Comparison of ENCODE assay signal across 8 mouse cellular contexts in the genomic region with DNA sequence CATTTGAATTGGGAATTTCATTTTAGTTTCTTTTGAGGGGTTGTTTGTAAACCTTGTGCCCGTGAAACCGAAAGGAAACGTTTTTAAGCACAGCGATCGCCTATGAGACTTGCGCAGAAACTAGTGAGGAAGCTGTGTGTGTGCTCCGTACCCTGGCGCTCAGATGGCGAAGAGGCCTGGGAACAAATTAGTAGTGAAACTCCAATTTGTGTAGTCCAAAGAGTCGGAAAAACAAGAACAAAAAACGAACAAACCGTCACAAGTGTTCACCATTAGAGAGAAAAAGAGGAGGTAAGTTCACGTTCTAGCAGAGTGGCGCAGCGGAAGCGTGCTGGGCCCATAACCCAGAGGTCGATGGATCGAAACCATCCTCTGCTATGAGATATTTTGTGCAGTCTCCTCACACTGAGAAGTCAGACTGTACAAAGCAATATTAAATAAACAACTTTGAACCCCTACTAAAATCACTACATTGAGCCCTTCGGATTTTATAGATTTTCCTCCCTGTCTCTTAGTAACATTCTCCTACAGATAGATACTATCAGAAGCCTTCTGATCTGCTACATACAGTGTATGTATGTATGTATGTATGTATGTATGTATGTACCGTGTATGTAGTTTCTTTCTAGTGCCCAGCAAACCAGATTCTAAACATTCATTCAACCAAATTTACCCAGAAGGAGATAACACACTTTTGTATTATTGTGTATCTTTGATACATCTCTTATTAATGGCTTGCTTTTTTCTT. TPM values are rescaled to one million over a fixed set of nuclear protein-coding genes. Genes with fewer than 3 reads are reported as not detected.
DNase-seq lines count a peak whose midpoint lies in the region; ATAC-seq and TF ChIP-seq lines count a peak whose summit lies in the region.

No protein-coding gene starts in this region.

- H3K4me2 ChIP-seq in heart, embryonic 12.5 days, result peak overlapping the region; percentile 51
- peak overlapping the region; percentile 49 for H3K4me2 ChIP-seq in kidney, embryonic 16.5 days (replicated peaks; ENCODE audit: low read depth, low read length)

- peak; percentile 90 for DNase-seq in CD4-positive helper T cell, adult 2 months (ENCODE audit: low read depth, low spot score)
- peak; percentile 91 for DNase-seq in brain, embryonic 14.5 days (ENCODE audit: low read depth)
- peak; percentile 80 for DNase-seq in liver
- DNase-seq in monocyte, adult 2 months (ENCODE audit: low read depth in 1 of 2, low spot score in 2 of 2), result peak; percentile 30 to 66
- peak; percentile 74 to 84 for DNase-seq in spleen, postnatal 4 days (ENCODE audit: low spot score in 2 of 2)

- peaks cover 23% of the 10 kb centered on the region for H3K27me3 ChIP-seq in erythroblast, embryonic 14.5 days (ENCODE audit: control insufficient read depth)
- H3K27me3 ChIP-seq in heart, embryonic 12.5 days (replicated peaks), result peaks cover 14% of the 10 kb centered on the region
- H3K27me3 ChIP-seq in kidney, embryonic 16.5 days (ENCODE audit: insufficient read depth, low read length), result 0 out of 2 replicates have a peak, but pooled peaks cover under 1% of the 10 kb centered on the region

- peak overlapping the region; percentile 79 for H3K27ac ChIP-seq in heart, embryonic 12.5 days (ENCODE audit: poor library complexity, severe bottlenecking)
- peak overlapping the region; percentile 93 for H3K27ac ChIP-seq in kidney, embryonic 16.5 days (ENCODE audit: low read length)

- H3K4me3 ChIP-seq in erythroblast, embryonic 14.5 days (replicated peaks), result peak overlapping the region; percentile 85
- peak overlapping the region; percentile 63 for H3K4me3 ChIP-seq in heart, embryonic 12.5 days
- peak overlapping the region; percentile 77 for H3K4me3 ChIP-seq in kidney, embryonic 16.5 days (ENCODE audit: low read length)

- TF ChIP-seq POLR2A in brain, embryonic 14.5 days (IDR thresholded peaks at IDR 0.05; ENCODE audit: borderline replicate concordance, extremely low read depth, insufficient read depth, insufficient read length, poor library complexity, severe bottlenecking), result no peak

- no peak for TF ChIP-seq CTCF in brain, embryonic 14.5 days (IDR thresholded peaks at IDR 0.05; ENCODE audit: borderline replicate concordance, extremely low read depth, insufficient read depth, insufficient read length)

- WGBS in heart, embryonic 12.5 days, result 4% methylated on average over 20 of the region's 20 CpGs
- 5% methylated on average over 20 of the region's 20 CpGs for WGBS in kidney, embryonic 16.5 days

- ATAC-seq in heart, embryonic 12.5 days (ENCODE audit: insufficient number of reproducible peaks, low FRiP score), result peak; percentile 94
- ATAC-seq in kidney, embryonic 16.5 days (ENCODE audit: low FRiP score, low TSS enrichment), result peak; percentile 95

- H3K9me3 ChIP-seq in erythroblast, embryonic 14.5 days (ENCODE audit: control insufficient read depth, low read length), result no peaks in the 10 kb centered on the region
- H3K9me3 ChIP-seq in heart, embryonic 12.5 days (replicated peaks), result no peaks in the 10 kb centered on the region
- H3K9me3 ChIP-seq in kidney, embryonic 16.5 days (ENCODE audit: low read length), result no peaks in the 10 kb centered on the region

- no peaks in the 10 kb centered on the region for H3K36me3 ChIP-seq in erythroblast, embryonic 14.5 days (ENCODE audit: control insufficient read depth)
- no peaks in the 10 kb centered on the region for H3K36me3 ChIP-seq in heart, embryonic 12.5 days
- no peaks in the 10 kb centered on the region for H3K36me3 ChIP-seq in kidney, embryonic 16.5 days (ENCODE audit: insufficient read depth, low read length)

- peak overlapping the region; percentile 74 for H3K9ac ChIP-seq in heart, embryonic 12.5 days
- H3K9ac ChIP-seq in kidney, embryonic 16.5 days (replicated peaks; ENCODE audit: low read length), result peak overlapping the region; percentile 83

- peaks cover 13% of the 10 kb centered on the region for H3K4me1 ChIP-seq in erythroblast, embryonic 14.5 days (ENCODE audit: control insufficient read depth)
- H3K4me1 ChIP-seq in heart, embryonic 12.5 days (replicated peaks), result no peaks in the 10 kb centered on the region
- 0 out of 2 replicates have a peak, but pooled peaks cover 3% of the 10 kb centered on the region for H3K4me1 ChIP-seq in kidney, embryonic 16.5 days (ENCODE audit: insufficient read depth, low read length)

RNA-seq across cellular contexts. Expression of gene Pom121l2, which starts 6.1 kb away (rescaled TPM):
- 0.04 TPM in 1 of 2 replicates, not detected in the other for polyA plus RNA-seq in brain, embryonic 14.5 days (2012; rRNA removed)
- not detected in 2 replicates for polyA plus RNA-seq in erythroblast, embryonic 14.5 days (2012)
- polyA plus RNA-seq in heart, embryonic 12.5 days (2016; fragmentation: Nextera tagmentation; extraction: Ambion mirVana), result 0.13 and 0.14 TPM in 2 replicates
- 0.15 and 0.26 TPM in 2 replicates for polyA plus RNA-seq in kidney, embryonic 16.5 days (2015; fragmentation: Nextera tagmentation; extraction: Ambion mirVana)

RNA-seq across cellular contexts. Expression of gene Zfp184, which starts 30.0 kb away (rescaled TPM):
- 14.5 and 14.9 TPM in 2 replicates for polyA plus RNA-seq in brain, embryonic 14.5 days (2012; rRNA removed)
- polyA plus RNA-seq in erythroblast, embryonic 14.5 days (2012), result not detected in 2 replicates
- polyA plus RNA-seq in heart, embryonic 12.5 days (2016; fragmentation: Nextera tagmentation; extraction: Ambion mirVana), result 7.5 and 8.3 TPM in 2 replicates
- polyA plus RNA-seq in kidney, embryonic 16.5 days (2015; fragmentation: Nextera tagmentation; extraction: Ambion mirVana), result 11.6 and 13.7 TPM in 2 replicates

RNA-seq across cellular contexts. Expression of gene Prss16, which starts 34.6 kb away (rescaled TPM):
- 0.08 and 0.21 TPM in 2 replicates for polyA plus RNA-seq in brain, embryonic 14.5 days (2012; rRNA removed)
- not detected in 2 replicates for polyA plus RNA-seq in erythroblast, embryonic 14.5 days (2012)
- 0.17 and 0.28 TPM in 2 replicates for polyA plus RNA-seq in heart, embryonic 12.5 days (2016; fragmentation: Nextera tagmentation; extraction: Ambion mirVana)
- 0.32 and 0.97 TPM in 2 replicates for polyA plus RNA-seq in kidney, embryonic 16.5 days (2015; fragmentation: Nextera tagmentation; extraction: Ambion mirVana)

Comparison
In these comparisons a context has a peak if more than half of its experiments do, and no peak if none do; other contexts are left out.
1. Peak in every context shown above with its lines: DNase-seq, ATAC-seq, H3K4me3 ChIP-seq and H3K27ac ChIP-seq.